Mouse (Mus musculus): ENCODE measurements around the gene Wdtc1. TPM values are rescaled to one million over a fixed set of nuclear protein-coding genes. Genes with fewer than 3 reads are reported as not detected.

Wdtc1 gene
- polyA plus RNA-seq, 1 experiment from 2014 or later: 16.2 TPM

DNA sequence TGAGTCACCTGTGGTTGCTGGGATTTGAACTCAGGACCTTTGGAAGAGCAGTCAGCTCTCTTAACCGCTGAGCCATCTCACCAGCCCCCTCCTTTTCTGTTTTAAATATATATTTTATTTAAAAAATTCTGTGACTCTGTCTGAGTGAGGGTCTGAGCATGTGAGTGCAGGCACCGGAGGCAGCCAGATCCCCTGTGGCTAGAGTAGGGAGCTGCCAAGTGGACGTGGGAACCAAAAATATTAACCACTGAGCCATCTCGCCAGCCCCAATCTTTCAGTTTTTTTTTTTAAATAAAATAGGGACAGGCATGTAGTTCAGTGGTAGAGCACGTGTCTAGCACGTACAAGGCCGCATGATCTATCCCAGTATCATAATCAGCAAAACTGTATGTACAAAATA is 48.5 kb downstream of the Wdtc1 start:
- Histone ChIP-seq H3K4me1 (peaks cover 9% of the 10 kb centered on the region), H3K36me3 (peaks cover 15% of the 10 kb centered on the region; the same call in 1 of the 2 replicates), H3K4me2 (replicated peaks) (no peak overlapping the region), H3K9me3 (no peaks in the 10 kb centered on the region), H3K9ac (replicated peaks) (no peak overlapping the region), H3K4me3 (no peak overlapping the region), H3K27ac (replicated peaks) (no peak overlapping the region), H3K27me3 (no peaks in the 10 kb centered on the region)
- WGBS: 90% methylated on average over 7 of the region's 7 CpGs
- ATAC-seq (replicated peaks): no peak

DNA sequence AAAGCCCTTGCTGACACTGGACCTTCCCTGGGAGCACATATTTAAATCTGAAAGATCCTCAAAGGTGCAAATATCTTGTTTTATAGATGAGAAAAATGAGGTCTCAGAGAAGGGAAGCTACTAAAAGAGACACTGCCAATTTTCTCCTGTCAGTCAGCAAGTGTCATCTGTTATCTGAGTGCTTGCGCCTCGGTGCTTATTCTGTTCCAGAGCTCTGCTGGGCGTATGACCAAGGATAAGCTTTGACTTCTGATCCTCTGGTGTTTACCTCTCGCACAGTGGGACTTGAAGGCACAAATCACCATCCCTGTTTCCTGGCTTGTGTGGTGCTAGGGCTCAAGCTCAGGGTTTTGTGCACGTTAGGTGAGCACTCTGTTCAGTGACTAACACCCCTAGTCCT is 50.6 kb downstream of the Wdtc1 start:
- Histone ChIP-seq H3K9ac (replicated peaks) (no peak overlapping the region), H3K4me1 (peaks cover 30% of the 10 kb centered on the region), H3K36me3 (peaks cover 16% of the 10 kb centered on the region; the same call in 1 of the 2 replicates), H3K27me3 (no peaks in the 10 kb centered on the region), H3K4me2 (replicated peaks) (no peak overlapping the region), H3K9me3 (no peaks in the 10 kb centered on the region), H3K4me3 (no peak overlapping the region), H3K27ac (replicated peaks) (peak overlapping the region; percentile 56)
- no peak for ATAC-seq (replicated peaks)
- 74% methylated on average over 5 of the region's 5 CpGs for WGBS

DNA sequence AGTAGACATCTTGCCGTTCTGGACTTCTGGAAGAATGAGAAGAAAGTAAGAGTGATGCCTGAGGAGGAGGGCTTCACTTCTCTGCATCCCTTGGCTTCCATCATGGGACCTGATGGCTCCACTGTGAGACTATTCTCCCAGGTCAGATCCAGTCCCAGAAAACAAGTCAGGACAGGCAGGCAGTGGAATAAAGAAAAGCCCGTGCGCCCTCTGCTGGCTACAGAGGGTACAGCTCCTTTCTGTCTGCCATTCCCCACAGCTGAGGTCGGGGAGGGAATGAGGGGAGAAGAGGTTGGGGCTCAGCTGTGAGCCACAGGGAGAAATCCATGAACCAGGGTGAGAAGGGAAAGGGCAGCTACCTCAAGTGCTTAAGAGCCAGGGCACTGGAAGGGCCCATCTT is 51.5 kb downstream of the Wdtc1 start:
- no peak overlapping the region for H3K4me2 ChIP-seq (replicated peaks)
- H3K9me3 ChIP-seq: no peaks in the 10 kb centered on the region
- H3K4me3 ChIP-seq: no peak overlapping the region
- 26% methylated on average over 4 of the region's 4 CpGs for WGBS
- ATAC-seq (replicated peaks): no peak
- H3K36me3 ChIP-seq: peaks cover 16% of the 10 kb centered on the region; the same call in 1 of the 2 replicates
- H3K4me1 ChIP-seq: peaks cover 34% of the 10 kb centered on the region
- H3K27me3 ChIP-seq: no peaks in the 10 kb centered on the region
- no peak overlapping the region for H3K9ac ChIP-seq (replicated peaks)
- 0 out of 2 replicates have a peak overlapping the region, but pooled peaks have one; percentile 22 for H3K27ac ChIP-seq (replicated peaks)

DNA sequence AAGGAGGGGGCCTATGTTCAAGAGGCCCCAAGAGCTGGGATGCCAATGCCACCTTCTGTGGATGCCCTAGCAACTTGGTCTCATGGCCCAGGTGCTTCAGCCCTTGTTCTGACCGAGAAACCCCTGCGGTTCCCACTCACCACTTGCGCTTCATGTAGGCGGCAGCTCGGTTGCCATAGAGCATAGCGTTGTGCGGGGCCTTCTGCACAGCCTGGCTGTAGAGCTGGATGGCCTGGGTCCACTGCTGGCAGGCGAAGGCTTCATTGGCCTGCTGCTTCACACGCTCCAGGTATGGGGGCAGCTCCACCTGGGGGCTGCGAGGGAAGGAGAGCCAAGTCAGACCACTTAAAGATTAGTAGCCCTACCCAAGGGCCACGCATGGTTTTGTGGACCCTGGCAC is 52.9 kb downstream of the Wdtc1 start:
- Histone ChIP-seq H3K4me3 (no peak overlapping the region), H3K36me3 (peaks cover 29% of the 10 kb centered on the region), H3K9me3 (no peaks in the 10 kb centered on the region), H3K4me1 (peaks cover 34% of the 10 kb centered on the region), H3K9ac (replicated peaks) (no peak overlapping the region), H3K4me2 (replicated peaks) (no peak overlapping the region), H3K27me3 (no peaks in the 10 kb centered on the region), H3K27ac (replicated peaks) (peak overlapping the region; percentile 93)
- no peak for ATAC-seq (replicated peaks)
- WGBS: 89% methylated on average over 11 of the region's 11 CpGs

DNA sequence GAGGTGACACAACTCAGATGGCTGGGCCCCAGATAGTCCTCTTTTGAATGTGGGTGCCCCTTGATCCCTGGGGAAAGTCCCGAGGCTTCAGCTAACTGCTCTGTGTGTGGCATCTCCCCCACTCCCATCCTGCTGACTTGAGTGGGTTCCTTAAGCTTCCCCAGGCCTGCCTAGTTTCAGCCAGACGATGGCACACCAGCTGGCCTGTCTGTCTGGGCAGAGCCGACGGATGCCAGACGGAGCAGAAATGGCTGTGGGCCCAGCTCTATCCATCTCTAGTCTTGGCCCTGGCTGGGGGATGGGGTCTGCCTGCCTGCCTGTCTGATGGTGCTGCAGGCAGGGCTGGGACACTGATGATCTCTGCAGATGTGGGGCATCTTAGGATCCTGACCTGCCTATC is 53.6 kb downstream of the Wdtc1 start:
- 50% methylated on average over 5 of the region's 5 CpGs for WGBS
- no peaks in the 10 kb centered on the region for H3K27me3 ChIP-seq
- H3K27ac ChIP-seq (replicated peaks): peak overlapping the region; percentile 93
- H3K4me2 ChIP-seq (replicated peaks): no peak overlapping the region
- peak; percentile 73 for ATAC-seq (replicated peaks)
- peaks cover 34% of the 10 kb centered on the region for H3K4me1 ChIP-seq
- no peaks in the 10 kb centered on the region for H3K9me3 ChIP-seq
- no peak overlapping the region for H3K4me3 ChIP-seq
- peaks cover 36% of the 10 kb centered on the region for H3K36me3 ChIP-seq
- no peak overlapping the region for H3K9ac ChIP-seq (replicated peaks)

DNA sequence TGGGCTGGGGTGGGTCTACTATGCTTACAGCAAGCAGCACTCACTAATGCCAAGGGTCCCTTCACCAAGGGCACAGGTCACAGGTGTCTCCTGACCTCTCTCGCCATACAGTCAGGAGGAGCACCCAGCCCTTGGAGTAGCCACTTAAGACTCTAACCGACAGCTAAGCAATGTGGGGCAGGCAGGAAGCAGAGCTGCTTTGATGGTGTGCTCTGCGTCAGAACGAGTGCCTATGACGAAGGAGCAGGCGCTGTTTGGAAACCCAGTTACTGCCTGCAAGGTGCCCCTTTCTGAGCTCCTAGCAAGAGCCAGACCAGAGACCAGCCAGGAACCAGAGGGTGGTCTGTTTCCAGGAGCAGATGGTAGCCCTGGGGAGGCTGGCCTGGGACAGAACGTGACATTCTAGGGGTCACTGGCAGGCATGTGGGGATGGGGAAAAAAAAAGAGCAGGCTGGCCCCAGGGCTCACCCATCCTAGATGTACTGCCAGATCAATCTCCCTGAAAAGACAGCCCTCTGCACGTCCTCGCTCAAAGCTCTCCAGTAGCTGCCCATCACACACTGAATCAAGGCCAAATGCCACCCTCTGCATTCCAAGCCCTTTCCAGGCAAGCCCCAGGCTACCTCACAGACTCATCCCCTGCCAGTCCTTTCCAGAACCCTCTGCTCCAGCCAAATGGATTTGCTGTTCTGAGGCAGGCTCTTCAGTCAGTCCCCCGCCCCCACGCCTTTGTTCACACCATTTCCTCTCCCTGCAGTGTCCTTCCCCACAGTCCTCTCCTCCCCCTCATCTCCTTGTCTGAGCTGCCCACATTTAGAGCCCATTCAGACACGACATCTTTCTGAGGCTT is 54.5 kb downstream of the Wdtc1 start:
- H3K4me1 ChIP-seq: peaks cover 34% of the 10 kb centered on the region
- no peak; the same call in 1 of the 2 replicates for ATAC-seq (replicated peaks)
- peak overlapping the region; percentile 9; the same call in 1 of the 2 replicates for H3K9ac ChIP-seq (replicated peaks)
- no peaks in the 10 kb centered on the region for H3K9me3 ChIP-seq
- no peak overlapping the region for H3K4me3 ChIP-seq
- H3K27ac ChIP-seq (replicated peaks): peak overlapping the region; percentile 93
- H3K36me3 ChIP-seq: peaks cover 37% of the 10 kb centered on the region
- no peaks in the 10 kb centered on the region for H3K27me3 ChIP-seq
- WGBS: 36% methylated on average over 12 of the region's 12 CpGs
- H3K4me2 ChIP-seq (replicated peaks): no peak overlapping the region

DNA sequence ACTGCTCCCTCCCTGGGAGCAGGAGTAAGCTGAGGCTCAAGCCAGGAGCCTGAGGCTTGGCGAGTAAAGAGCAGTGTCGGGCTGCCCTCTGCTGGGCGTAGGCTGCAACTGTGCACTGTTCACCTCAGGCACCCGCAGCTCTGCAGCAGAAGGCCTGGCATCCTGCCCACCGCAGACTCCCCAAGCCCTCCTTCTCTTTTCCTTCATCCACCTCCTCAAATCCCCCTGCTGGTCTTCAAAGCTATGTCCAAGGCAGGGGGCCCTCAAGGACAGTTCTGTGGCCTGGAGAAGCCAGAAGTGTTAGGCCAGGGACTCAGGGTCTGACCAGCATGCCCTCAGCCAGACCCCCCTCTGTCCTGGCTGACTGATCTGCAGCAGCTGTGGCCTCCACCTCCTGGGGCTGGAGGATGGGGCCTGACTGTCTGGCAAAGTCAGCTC is 55.5 kb downstream of the Wdtc1 start:
- WGBS: 3% methylated on average over 5 of the region's 5 CpGs
- no peak overlapping the region for H3K4me3 ChIP-seq
- H3K9me3 ChIP-seq: no peaks in the 10 kb centered on the region
- peak overlapping the region; percentile 93 for H3K27ac ChIP-seq (replicated peaks)
- no peak overlapping the region for H3K4me2 ChIP-seq (replicated peaks)
- peak; percentile 75 for ATAC-seq (replicated peaks)
- no peaks in the 10 kb centered on the region for H3K27me3 ChIP-seq
- H3K4me1 ChIP-seq: peaks cover 43% of the 10 kb centered on the region
- 0 out of 2 replicates have a peak overlapping the region, but pooled peaks have one; percentile 13 for H3K9ac ChIP-seq (replicated peaks)
- H3K36me3 ChIP-seq: peaks cover 35% of the 10 kb centered on the region

DNA sequence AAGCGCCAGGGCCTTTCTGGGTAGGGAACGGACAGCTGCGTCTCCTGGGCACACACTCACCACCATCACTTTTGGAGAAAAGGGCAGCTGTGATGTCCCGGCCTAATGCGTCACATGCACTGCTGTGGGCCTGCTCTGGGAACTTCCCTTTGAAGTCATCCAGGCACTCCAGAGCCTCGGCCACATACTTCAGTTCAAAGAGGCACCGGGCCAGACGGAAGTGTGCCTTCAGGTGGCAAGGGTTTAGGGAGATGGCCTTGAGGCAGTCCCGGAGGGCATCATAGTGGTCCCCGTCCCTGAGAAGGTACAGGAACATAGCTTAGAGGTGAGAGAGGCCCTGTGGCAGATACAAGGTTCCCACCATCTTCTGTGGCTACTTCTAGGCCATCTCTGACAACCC is 55.9 kb downstream of the Wdtc1 start:
- Histone ChIP-seq H3K4me2 (replicated peaks) (no peak overlapping the region), H3K27ac (replicated peaks) (peak overlapping the region; percentile 93), H3K4me3 (no peak overlapping the region), H3K4me1 (peaks cover 47% of the 10 kb centered on the region), H3K36me3 (peaks cover 35% of the 10 kb centered on the region), H3K9me3 (no peaks in the 10 kb centered on the region), H3K27me3 (no peaks in the 10 kb centered on the region), H3K9ac (replicated peaks) (0 out of 2 replicates have a peak overlapping the region, but pooled peaks have one; percentile 13)
- no peak; the same call in 1 of the 2 replicates for ATAC-seq (replicated peaks)
- WGBS: 76% methylated on average over 10 of the region's 10 CpGs

DNA sequence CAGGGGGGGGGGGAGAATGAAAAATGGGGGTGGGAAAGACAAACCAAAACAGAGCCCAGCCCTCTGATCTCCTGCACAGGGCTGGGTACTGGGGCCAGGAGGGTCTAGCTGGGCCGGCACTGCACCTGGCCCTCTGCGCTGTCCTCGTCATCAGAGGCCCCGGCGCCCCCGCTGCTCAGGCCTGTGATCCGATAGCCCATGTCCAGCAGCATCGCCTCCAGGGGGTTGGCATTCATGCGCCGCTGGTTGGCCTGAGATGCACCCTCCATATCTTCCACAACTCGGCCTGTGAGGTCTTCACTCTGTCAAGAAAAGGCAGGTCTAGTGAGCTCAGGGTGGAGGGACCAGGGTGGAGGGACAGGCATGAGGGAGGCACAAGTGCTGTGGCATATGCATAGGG is 59.2 kb downstream of the Wdtc1 start:
- H3K27me3 ChIP-seq: no peaks in the 10 kb centered on the region
- no peak overlapping the region for H3K4me3 ChIP-seq
- peaks cover 33% of the 10 kb centered on the region for H3K4me1 ChIP-seq
- no peak overlapping the region for H3K27ac ChIP-seq (replicated peaks)
- ATAC-seq (replicated peaks): no peak
- H3K36me3 ChIP-seq: peaks cover 22% of the 10 kb centered on the region
- no peak overlapping the region for H3K9ac ChIP-seq (replicated peaks)
- 43% methylated on average over 11 of the region's 11 CpGs for WGBS
- H3K9me3 ChIP-seq: no peaks in the 10 kb centered on the region
- H3K4me2 ChIP-seq (replicated peaks): no peak overlapping the region

DNA sequence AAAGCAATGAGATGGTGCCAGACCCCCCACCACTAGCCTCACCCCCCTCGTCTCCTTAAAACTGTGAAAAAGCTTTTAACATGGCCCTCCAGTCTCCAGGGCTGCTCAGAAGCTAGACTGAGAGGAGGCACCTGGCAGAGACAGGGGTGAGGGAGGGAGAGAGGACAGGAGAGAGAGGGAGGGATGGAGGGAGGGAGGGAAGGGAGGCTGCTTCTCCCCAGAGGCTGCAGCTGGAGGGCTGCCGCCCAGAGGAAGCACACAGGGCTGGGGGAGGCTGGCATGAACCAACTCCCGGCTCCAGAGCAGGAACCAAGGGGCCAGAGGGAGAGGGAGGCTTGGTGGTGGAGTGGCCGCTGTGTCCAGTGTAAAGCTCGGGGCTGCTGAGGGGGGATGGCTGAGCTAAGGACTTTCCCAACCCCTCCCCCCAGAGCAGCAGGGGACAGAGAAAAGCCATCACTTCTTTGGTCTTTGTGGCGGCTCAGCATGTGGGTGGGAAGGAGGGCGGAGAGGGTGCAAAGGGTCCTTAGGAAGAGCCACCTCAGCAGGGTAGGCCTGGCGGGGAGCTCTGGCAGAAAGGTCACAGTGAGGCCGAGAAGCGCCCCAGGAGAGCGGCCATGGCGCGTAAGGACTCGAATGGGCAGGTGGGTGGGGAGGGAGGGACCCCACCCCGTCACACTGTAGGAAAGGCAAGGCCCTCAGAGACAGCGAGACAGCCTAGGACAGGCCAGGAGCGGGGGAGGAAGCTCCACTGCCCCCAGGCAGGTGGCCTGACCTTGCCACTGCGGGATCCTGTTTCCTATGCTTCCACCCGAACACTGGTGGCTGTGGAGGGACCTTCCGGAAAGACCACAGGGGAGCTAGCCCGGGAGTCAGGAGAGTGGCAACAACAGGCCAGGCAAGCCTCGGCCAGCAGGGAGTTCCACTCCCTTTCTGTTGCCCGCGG is 60.1 kb downstream of the Wdtc1 start:
- Histone ChIP-seq H3K9me3 (no peaks in the 10 kb centered on the region), H3K4me2 (replicated peaks) (no peak overlapping the region), H3K4me1 (peaks cover 24% of the 10 kb centered on the region), H3K4me3 (no peak overlapping the region), H3K36me3 (peaks cover 22% of the 10 kb centered on the region), H3K27me3 (no peaks in the 10 kb centered on the region), H3K27ac (replicated peaks) (peak overlapping the region; percentile 57), H3K9ac (replicated peaks) (no peak overlapping the region)
- peak; percentile 53 for ATAC-seq (replicated peaks)
- WGBS: 14% methylated on average over 24 of the region's 24 CpGs

DNA sequence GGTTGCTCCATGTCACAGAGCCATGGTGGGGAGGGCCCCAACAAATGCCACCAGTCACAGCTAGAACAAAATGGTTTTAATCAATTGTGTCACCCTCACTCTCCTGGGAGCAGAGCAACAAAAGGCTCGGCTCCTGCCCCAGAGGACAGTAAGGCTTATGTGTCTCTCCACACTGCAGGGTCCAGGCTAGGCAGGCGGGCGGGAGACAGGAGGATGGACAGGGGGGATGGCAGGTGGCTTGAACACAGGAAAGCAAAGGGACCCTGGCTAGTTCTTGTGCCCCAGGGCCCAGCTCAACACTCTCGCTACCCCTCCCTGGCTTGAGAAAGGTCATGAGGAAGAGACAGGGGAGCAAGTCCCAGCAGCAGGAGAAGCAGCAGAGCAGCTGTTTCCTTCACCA is 60.9 kb downstream of the Wdtc1 start:
- no peak for ATAC-seq (replicated peaks)
- peak overlapping the region; percentile 57; the same call in 1 of the 2 replicates for H3K27ac ChIP-seq (replicated peaks)
- H3K4me3 ChIP-seq: no peak overlapping the region
- peaks cover 16% of the 10 kb centered on the region for H3K4me1 ChIP-seq
- H3K9ac ChIP-seq (replicated peaks): no peak overlapping the region
- no peaks in the 10 kb centered on the region for H3K9me3 ChIP-seq
- H3K4me2 ChIP-seq (replicated peaks): no peak overlapping the region
- 63% methylated on average over 4 of the region's 4 CpGs for WGBS
- H3K36me3 ChIP-seq: peaks cover 22% of the 10 kb centered on the region
- no peaks in the 10 kb centered on the region for H3K27me3 ChIP-seq

DNA sequence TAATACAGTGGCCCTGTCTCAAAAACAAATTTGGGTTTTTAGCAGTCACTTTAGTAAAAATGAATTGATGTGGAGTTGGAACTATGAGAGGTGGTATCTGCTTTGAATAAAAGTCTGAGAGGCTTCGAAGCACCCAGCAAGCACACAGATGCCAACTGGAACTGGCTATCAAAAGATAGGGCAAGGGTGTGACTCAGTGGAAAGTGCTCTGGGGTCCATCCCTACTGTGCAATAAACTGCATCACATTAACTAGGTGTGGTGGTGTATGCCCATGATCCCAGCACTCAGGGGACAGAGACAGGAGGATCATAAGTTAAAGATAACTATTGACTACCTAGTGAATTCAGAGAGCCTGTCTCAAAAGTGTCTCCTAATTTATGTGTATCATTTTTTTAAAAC is 62.0 kb downstream of the Wdtc1 start:
- Histone ChIP-seq H3K9me3 (no peaks in the 10 kb centered on the region), H3K36me3 (peaks cover 17% of the 10 kb centered on the region), H3K27ac (replicated peaks) (no peak overlapping the region), H3K4me3 (no peak overlapping the region), H3K9ac (replicated peaks) (no peak overlapping the region), H3K4me2 (replicated peaks) (no peak overlapping the region), H3K27me3 (no peaks in the 10 kb centered on the region), H3K4me1 (peaks cover 15% of the 10 kb centered on the region; the same call in 1 of the 2 replicates)
- ATAC-seq (replicated peaks): no peak
- 95% methylated on average over 1 of the region's 1 CpGs for WGBS
